Mouse (Mus musculus): Measurements from ENCODE around the gene Caln1. TPM values are rescaled to one million over a fixed set of nuclear protein-coding genes. Genes with fewer than 3 reads are reported as not detected.

Gene Caln1
- total RNA-seq, 2 experiments from 2014 or later: 146 to 147 TPM

GRCm38 (mm10) chr5:130386418-130386817 is 17.2 kb downstream of the Caln1 start:
- no peak for DNase-seq (ENCODE audit: low spot score in 2 of 2)
- intact Hi-C loops (cut with DNase I): loop anchor here (10.0 kb wide), 1 partner anchor 428 kb away; no protein-coding TSS in a partner anchor

- intact Hi-C loops (cut with DNase I): no loop called here
- no peak for DNase-seq (ENCODE audit: low spot score in 2 of 2)
Measured at GRCm38 (mm10) chr5:130393618-130394355, 24.5 kb downstream of the Caln1 start.

- intact Hi-C loops (cut with DNase I): no loop called here
- no peak for DNase-seq (ENCODE audit: low spot score in 2 of 2)
Measured at GRCm38 (mm10) chr5:130394386-130394785, 25.1 kb downstream of the Caln1 start.

- DNase-seq (ENCODE audit: low spot score in 2 of 2): no peak
- intact Hi-C loops (cut with DNase I): no loop called here
Measured at GRCm38 (mm10) chr5:130395142-130395541, 25.9 kb downstream of the Caln1 start.

GRCm38 (mm10) chr5:130400136-130400917 is 31.1 kb downstream of the Caln1 start:
- intact Hi-C loops (cut with DNase I): no loop called here
- no peak for DNase-seq (ENCODE audit: low spot score in 2 of 2)

GRCm38 (mm10) chr5:130405201-130405600 is 35.9 kb downstream of the Caln1 start:
- intact Hi-C loops (cut with DNase I): loop anchor here (5.0 kb wide), 1 partner anchor 447 kb away; no protein-coding TSS in a partner anchor
- DNase-seq (ENCODE audit: low spot score in 2 of 2): peak; percentile 47 to 61

GRCm38 (mm10) chr5:130409706-130410105 is 40.5 kb downstream of the Caln1 start:
- DNase-seq (ENCODE audit: low spot score in 2 of 2): no peak
- intact Hi-C loops (cut with DNase I): loop anchor here (5.0 kb wide), 1 partner anchor 443 kb away; no protein-coding TSS in a partner anchor

- intact Hi-C loops (cut with DNase I): no loop called here
- peak; percentile 15 to 59 for DNase-seq (ENCODE audit: low spot score in 2 of 2)
Measured at GRCm38 (mm10) chr5:130411516-130411915, 42.3 kb downstream of the Caln1 start.

- intact Hi-C loops (cut with DNase I): no loop called here
- no peak for DNase-seq (ENCODE audit: low spot score in 2 of 2)
Measured at GRCm38 (mm10) chr5:130447438-130447837, 78.2 kb downstream of the Caln1 start.

- intact Hi-C loops (cut with DNase I): loop anchor here (2.0 kb wide), 1 partner anchor 404 kb away; no protein-coding TSS in a partner anchor
- peak; percentile 69 to 85 for DNase-seq (ENCODE audit: low spot score in 2 of 2)
Measured at GRCm38 (mm10) chr5:130448491-130448890, 79.2 kb downstream of the Caln1 start.

- intact Hi-C loops (cut with DNase I): loop anchor here (2.0 kb wide), 1 partner anchor 404 kb away; no protein-coding TSS in a partner anchor
- DNase-seq (ENCODE audit: low spot score in 2 of 2): peak; percentile 66 to 70
Measured at GRCm38 (mm10) chr5:130448931-130449856, 79.9 kb downstream of the Caln1 start.

GRCm38 (mm10) chr5:130450031-130450541 is 80.8 kb downstream of the Caln1 start:
- peak; percentile 57 to 70 for DNase-seq (ENCODE audit: low spot score in 2 of 2)
- intact Hi-C loops (cut with DNase I): loop anchor here (5.0 to 10.0 kb wide), 2 partner anchors 235 to 362 kb away; no protein-coding TSS in a partner anchor

- intact Hi-C loops (cut with DNase I): loop anchor here (10.0 kb wide), 1 partner anchor 227 kb away; no protein-coding TSS in a partner anchor
- DNase-seq (ENCODE audit: low spot score in 2 of 2): no peak
Measured at GRCm38 (mm10) chr5:130458076-130458475, 88.8 kb downstream of the Caln1 start.

- intact Hi-C loops (cut with DNase I): no loop called here
Measured at GRCm38 (mm10) chr5:130472209-130472608, 103.0 kb downstream of the Caln1 start.

GRCm38 (mm10) chr5:130474876-130475275 is 105.6 kb downstream of the Caln1 start:
- intact Hi-C loops (cut with DNase I): no loop called here

More at GRCm38 (mm10) chr5:130472209-130472608, 103.0 kb downstream of the Caln1 start:
- DNase-seq (ENCODE audit: low spot score in 2 of 2): no peak

GRCm38 (mm10) chr5:130476741-130477140 is 107.5 kb downstream of the Caln1 start:
- intact Hi-C loops (cut with DNase I): no loop called here
- no peak for DNase-seq (ENCODE audit: low spot score in 2 of 2)

More at GRCm38 (mm10) chr5:130474876-130475275, 105.6 kb downstream of the Caln1 start:
- DNase-seq (ENCODE audit: low spot score in 2 of 2): no peak

GRCm38 (mm10) chr5:130480290-130480689 is 111.0 kb downstream of the Caln1 start:
- intact Hi-C loops (cut with DNase I): no loop called here

GRCm38 (mm10) chr5:130491471-130491870 is 122.2 kb downstream of the Caln1 start:
- no peak for DNase-seq (ENCODE audit: low spot score in 2 of 2)
- intact Hi-C loops (cut with DNase I): no loop called here

More at GRCm38 (mm10) chr5:130480290-130480689, 111.0 kb downstream of the Caln1 start:
- DNase-seq (ENCODE audit: low spot score in 2 of 2): no peak

GRCm38 (mm10) chr5:130492305-130492704 is 123.0 kb downstream of the Caln1 start:
- DNase-seq (ENCODE audit: low spot score in 2 of 2): no peak
- intact Hi-C loops (cut with DNase I): no loop called here
